Mouse (Mus musculus) stomach, adult 2 months (tissue): ENCODE data around the gene Olfr619. TPM values are rescaled to one million over a fixed set of nuclear protein-coding genes. Genes with fewer than 3 reads are reported as not detected.

Experiments
- polyA plus RNA-seq: library from polyadenylated mRNA; depleted of rRNA; stranded (reverse); fragments of >200 nt; gene quantifications from 2 replicates; pipeline ENCODE4 v1.2.3, GENCODE M21; 2012; rRNA removed

The Olfr619 gene
- polyA plus RNA-seq: not detected in 2 replicates

GRCm38 (mm10) chr7:103600275-103600674, at the start of gene Olfr619:
TSS of gene Olfr619 (plus strand) at chr7:103600575.

GRCm38 (mm10) chr7:103555779-103556178, 44.6 kb upstream of the Olfr619 start, which contains the start of gene Olfr615:
TSS of gene Olfr615 (plus strand) at chr7:103556079.

GRCm38 (mm10) chr7:103569043-103569442, 31.3 kb upstream of the Olfr619 start, which contains the start of gene Olfr616:
TSS of gene Olfr616 (minus strand) at chr7:103569143.

GRCm38 (mm10) chr7:103572761-103573160, 27.6 kb upstream of the Olfr619 start, which contains the start of gene Olfr617:
TSS of gene Olfr617 (plus strand) at chr7:103573061.

GRCm38 (mm10) chr7:103589803-103590202, 10.6 kb upstream of the Olfr619 start, which contains the start of gene Olfr618:
TSS of gene Olfr618 (plus strand) at chr7:103590103.

GRCm38 (mm10) chr7:103612434-103612833, 12.1 kb downstream of the Olfr619 start, which contains the start of gene Olfr620:
TSS of gene Olfr620 (minus strand) at chr7:103612534.

GRCm38 (mm10) chr7:103642602-103643001, 42.2 kb downstream of the Olfr619 start, which contains the start of gene Olfr622:
TSS of gene Olfr622 (minus strand) at chr7:103642702.

Other genes starting within 250 kb of the Olfr619 start
- gene Olfr601, start 237.9 kb upstream of the Olfr619 start, polyA plus RNA-seq: not detected in 2 replicates
- gene Olfr603, start 214.4 kb upstream of the Olfr619 start, polyA plus RNA-seq: not detected in 2 replicates
- not detected in 2 replicates for gene Usp17lc, start 185.5 kb upstream of the Olfr619 start, polyA plus RNA-seq
- gene Olfr605, start 155.1 kb upstream of the Olfr619 start, polyA plus RNA-seq: not detected in 2 replicates
- gene Olfr606, start 151.5 kb upstream of the Olfr619 start, polyA plus RNA-seq: not detected in 2 replicates
- gene Olfr607, start 136.4 kb upstream of the Olfr619 start, polyA plus RNA-seq: not detected in 2 replicates
- not detected in 2 replicates for gene Olfr608, start 130.7 kb upstream of the Olfr619 start, polyA plus RNA-seq
- not detected in 2 replicates for gene Olfr609, start 102.5 kb upstream of the Olfr619 start, polyA plus RNA-seq
- not detected in 2 replicates for gene Olfr610, start 88.5 kb upstream of the Olfr619 start, polyA plus RNA-seq
- not detected in 2 replicates for gene Olfr611, start 79.7 kb upstream of the Olfr619 start, polyA plus RNA-seq
- not detected in 2 replicates for gene Olfr612, start 57.9 kb upstream of the Olfr619 start, polyA plus RNA-seq
- not detected in 2 replicates for gene Olfr613, start 52.5 kb upstream of the Olfr619 start, polyA plus RNA-seq
- gene Olfr615, start 44.5 kb upstream of the Olfr619 start, polyA plus RNA-seq: not detected in 2 replicates
- not detected in 2 replicates for gene Olfr616, start 31.4 kb upstream of the Olfr619 start, polyA plus RNA-seq
- not detected in 2 replicates for gene Olfr617, start 27.5 kb upstream of the Olfr619 start, polyA plus RNA-seq
- gene Olfr618, start 10.5 kb upstream of the Olfr619 start, polyA plus RNA-seq: not detected in 2 replicates
- gene Olfr620, start 12.0 kb downstream of the Olfr619 start, polyA plus RNA-seq: not detected in 2 replicates
- gene Olfr622, start 42.1 kb downstream of the Olfr619 start, polyA plus RNA-seq: not detected in 2 replicates
- gene Olfr623, start 63.1 kb downstream of the Olfr619 start, polyA plus RNA-seq: not detected in 2 replicates
- gene Olfr624, start 70.6 kb downstream of the Olfr619 start, polyA plus RNA-seq: not detected in 2 replicates
- gene Olfr625-ps1, start 82.1 kb downstream of the Olfr619 start, polyA plus RNA-seq: not detected in 2 replicates
- gene Olfr243, start 114.1 kb downstream of the Olfr619 start, polyA plus RNA-seq: not detected in 2 replicates
- not detected in 2 replicates for gene Olfr628, start 129.8 kb downstream of the Olfr619 start, polyA plus RNA-seq
- not detected in 2 replicates for gene Olfr629, start 144.4 kb downstream of the Olfr619 start, polyA plus RNA-seq
- gene Olfr630, start 156.8 kb downstream of the Olfr619 start, polyA plus RNA-seq: not detected in 2 replicates
- gene Olfr69, start 171.0 kb downstream of the Olfr619 start, polyA plus RNA-seq: not detected in 2 replicates
- not detected in 2 replicates for gene Olfr68, start 179.1 kb downstream of the Olfr619 start, polyA plus RNA-seq
- gene Olfr67, start 191.2 kb downstream of the Olfr619 start, polyA plus RNA-seq: not detected in 2 replicates
- gene Hbb-bt, start 213.4 kb downstream of the Olfr619 start, polyA plus RNA-seq: 4.5 and 10.0 TPM in 2 replicates
- gene Hbb-bs, start 227.5 kb downstream of the Olfr619 start, polyA plus RNA-seq: 47.8 and 134 TPM in 2 replicates
- not detected in 2 replicates for gene Hbb-bh2, start 239.9 kb downstream of the Olfr619 start, polyA plus RNA-seq
- gene Hbb-bh1, start 242.6 kb downstream of the Olfr619 start, polyA plus RNA-seq: not detected in 2 replicates